Mouse (Mus musculus): ENCODE measurements around the gene Iqsec1.

DNA sequence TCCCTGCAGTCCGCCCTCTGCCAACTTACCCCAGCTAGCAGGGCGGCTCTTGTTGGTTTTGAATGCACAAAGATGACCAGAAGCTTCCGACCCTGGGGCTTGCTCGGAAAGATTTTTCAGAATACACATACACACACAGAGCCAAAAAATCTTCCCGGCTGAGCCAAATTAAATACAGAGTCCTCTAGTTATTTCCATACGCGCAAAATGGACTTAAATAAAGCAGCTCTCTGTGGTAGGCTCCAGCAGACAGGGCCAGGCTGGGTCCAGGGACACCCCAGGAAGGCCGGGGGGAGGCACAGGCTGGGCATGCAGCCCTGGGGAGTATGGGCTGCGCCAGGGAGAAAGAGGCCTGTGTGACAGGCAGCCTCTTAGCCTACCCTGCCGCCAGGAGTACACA, 282.0 kb downstream of the Iqsec1 start:
- TF ChIP-seq POLR2A (IDR thresholded peaks at IDR 0.05; ENCODE audit: control insufficient read depth, extremely low read depth, insufficient read depth, low read length, poor library complexity) (no peak), CTCF (IDR thresholded peaks at IDR 0.05; ENCODE audit: borderline replicate concordance, control insufficient read depth, extremely low read depth, insufficient read depth, low read length, poor library complexity) (no peak)
